Mouse (Mus musculus) layer of hippocampus, adult 9-11 months (tissue): ENCODE data around the gene Npas3.

ENCODE experiments used
- DNase-seq: peaks from one replicate; pipeline ENCODE4 v3.0.0; 2022

Gene Npas3

GRCm38 (mm10) chr12:53589446-53589961, 341.0 kb downstream of the Npas3 start:
- no peak for DNase-seq

- DNase-seq: no peak
Observed at GRCm38 (mm10) chr12:53605661-53606060, 357.2 kb downstream of the Npas3 start.

GRCm38 (mm10) chr12:53612120-53612519, 363.6 kb downstream of the Npas3 start:
- DNase-seq: no peak

GRCm38 (mm10) chr12:53621271-53621670, 372.8 kb downstream of the Npas3 start:
- DNase-seq: no peak

GRCm38 (mm10) chr12:53623793-53624192, 375.3 kb downstream of the Npas3 start:
- DNase-seq: no peak

GRCm38 (mm10) chr12:53624379-53625021, 376.0 kb downstream of the Npas3 start:
- no peak for DNase-seq

- no peak for DNase-seq
Observed at GRCm38 (mm10) chr12:53629483-53630120, 381.1 kb downstream of the Npas3 start.

- DNase-seq: no peak
Observed at GRCm38 (mm10) chr12:53630607-53631006, 382.1 kb downstream of the Npas3 start.

- no peak for DNase-seq
Observed at GRCm38 (mm10) chr12:53631315-53632106, 383.0 kb downstream of the Npas3 start.

- no peak for DNase-seq
Observed at GRCm38 (mm10) chr12:53638571-53638970, 390.1 kb downstream of the Npas3 start.

- no peak for DNase-seq
Observed at GRCm38 (mm10) chr12:53647282-53647681, 398.8 kb downstream of the Npas3 start.

GRCm38 (mm10) chr12:53656301-53656700, 407.8 kb downstream of the Npas3 start:
- peak; percentile 21 for DNase-seq

GRCm38 (mm10) chr12:53664084-53664483, 415.6 kb downstream of the Npas3 start:
- DNase-seq: no peak

GRCm38 (mm10) chr12:53671846-53672245, 423.4 kb downstream of the Npas3 start:
- DNase-seq: no peak

- DNase-seq: no peak
Observed at GRCm38 (mm10) chr12:53677091-53677630, 428.7 kb downstream of the Npas3 start.

GRCm38 (mm10) chr12:53678166-53678565, 429.7 kb downstream of the Npas3 start:
- DNase-seq: no peak

- no peak for DNase-seq
Observed at GRCm38 (mm10) chr12:53679161-53679560, 430.7 kb downstream of the Npas3 start.

GRCm38 (mm10) chr12:53680501-53680900, 432.0 kb downstream of the Npas3 start:
- DNase-seq: no peak

GRCm38 (mm10) chr12:53682036-53682435, 433.6 kb downstream of the Npas3 start:
- DNase-seq: no peak

GRCm38 (mm10) chr12:53692471-53692870, 444.0 kb downstream of the Npas3 start:
- no peak for DNase-seq

GRCm38 (mm10) chr12:53694346-53694745, 445.9 kb downstream of the Npas3 start:
- no peak for DNase-seq

GRCm38 (mm10) chr12:53695324-53695723, 446.8 kb downstream of the Npas3 start:
- no peak for DNase-seq

GRCm38 (mm10) chr12:53697645-53698044, 449.2 kb downstream of the Npas3 start:
- DNase-seq: peak; percentile 4
